Mouse (Mus musculus) cerebellum, postnatal 25 days (tissue): ENCODE measurements around the gene Krt86.
"Not testable (repeated sequence)": the region's sequence is repeated elsewhere in the genome, so short reads cannot be mapped to it uniquely, and the experiment has no call there.

Source experiments
- DNase-seq, 2 experiments: peaks; one replicate each; pipeline ENCODE4 v3.0.0; 2021; ENCODE audit warnings: mixed read lengths in 2 of 2

Krt86 gene

GRCm38 (mm10) chr15:101493713-101494112, 20.4 kb downstream of the Krt86 start:
- no peak for DNase-seq

- DNase-seq: no peak
Measured at GRCm38 (mm10) chr15:101494203-101494602, 20.9 kb downstream of the Krt86 start.

- DNase-seq: no peak
Measured at GRCm38 (mm10) chr15:101495266-101495665, 22.0 kb downstream of the Krt86 start.

GRCm38 (mm10) chr15:101497181-101497580, 23.9 kb downstream of the Krt86 start:
- peak in 1 of 2 experiments; percentile 40 for DNase-seq

- peak in 1 of 2 experiments; percentile 11 for DNase-seq
Measured at GRCm38 (mm10) chr15:101506896-101507758, 33.8 kb downstream of the Krt86 start.

GRCm38 (mm10) chr15:101508247-101508646, 35.0 kb downstream of the Krt86 start:
- DNase-seq: no peak

- not testable (repeated sequence) for DNase-seq
Measured at GRCm38 (mm10) chr15:101517161-101517560, 43.9 kb downstream of the Krt86 start, which contains the start of gene Gm49425. TSS of gene Gm49425 (minus strand) at chr15:101517261.

GRCm38 (mm10) chr15:101519792-101520191, 46.5 kb downstream of the Krt86 start:
- DNase-seq: peak; percentile 77 to 89

- no peak for DNase-seq
Measured at GRCm38 (mm10) chr15:101522556-101523232, 49.4 kb downstream of the Krt86 start.
